Mouse (Mus musculus) hematopoietic stem cell, adult 5-6 weeks (primary cell): ENCODE measurements around the gene Dlec1. TPM values are rescaled to one million over a fixed set of nuclear protein-coding genes. Genes with fewer than 3 reads are reported as not detected.

Source experiments
- ATAC-seq, 2 experiments: fragments of 125-278 bp in 1 of 2; replicated peaks in 1 of 2; 2 replicates each; pipeline ENCODE4 v1.8.0; 2016 to 2017; ENCODE audit warnings: inconsistent platforms in 2 of 2, mild to moderate bottlenecking in 2 of 2, moderate number of reproducible peaks in 2 of 2, low read depth in 1 of 2, moderate TSS enrichment in 1 of 2; ENCODE audit not compliant: low FRiP score in 2 of 2, poor library complexity in 2 of 2, severe bottlenecking in 2 of 2, insufficient read depth in 1 of 2, low TSS enrichment in 1 of 2
- total RNA-seq: library from RNA; stranded (forward); fragments of 172-1452, 232-1000 nt; gene quantifications from 2 replicates; pipeline ENCODE4 v1.2.3, GENCODE M21; 2017

Dlec1 gene
- total RNA-seq, 1 experiment from 2014 or later, result 0.55 TPM

- ATAC-seq, result no peak
These were observed 18.3 kb upstream of the Dlec1 start for GRCm38 (mm10) chr9:119083966-119084365.

GRCm38 (mm10) chr9:119086451-119086850, 15.8 kb upstream of the Dlec1 start:
- ATAC-seq, result no peak

GRCm38 (mm10) chr9:119087309-119087708, 15.0 kb upstream of the Dlec1 start:
- no peak for ATAC-seq

- peak; percentile 89 to 91 for ATAC-seq
These were observed 14.0 kb upstream of the Dlec1 start for GRCm38 (mm10) chr9:119088148-119088801.

GRCm38 (mm10) chr9:119089437-119089836, 12.8 kb upstream of the Dlec1 start:
- no peak for ATAC-seq

- no peak for ATAC-seq
These were observed 11.8 kb upstream of the Dlec1 start for GRCm38 (mm10) chr9:119090462-119090861.

GRCm38 (mm10) chr9:119091581-119092310, 10.5 kb upstream of the Dlec1 start:
- no peak for ATAC-seq

GRCm38 (mm10) chr9:119092473-119093418, 9.5 kb upstream of the Dlec1 start:
- no peak for ATAC-seq

- peak; percentile 44 to 62; a peak in 2 of 4 replicates for ATAC-seq
These were observed 8.6 kb upstream of the Dlec1 start, which contains the start of gene Plcd1 for GRCm38 (mm10) chr9:119093419-119094295. Gene Plcd1, minus strand, starts transcription at chr9:119093502.

GRCm38 (mm10) chr9:119094462-119095109, 7.7 kb upstream of the Dlec1 start:
- ATAC-seq, result no peak

- ATAC-seq, result no peak
These were observed 1.9 kb upstream of the Dlec1 start for GRCm38 (mm10) chr9:119100177-119100898.

GRCm38 (mm10) chr9:119102783-119103113, 470 bp downstream of the Dlec1 start:
- ATAC-seq, result no peak

GRCm38 (mm10) chr9:119107566-119107965, 5.3 kb downstream of the Dlec1 start:
- no peak for ATAC-seq

- no peak for ATAC-seq
These were observed 7.5 kb downstream of the Dlec1 start for GRCm38 (mm10) chr9:119109685-119110353.

GRCm38 (mm10) chr9:119110640-119111039, 8.4 kb downstream of the Dlec1 start:
- no peak for ATAC-seq

GRCm38 (mm10) chr9:119114911-119115310, 12.6 kb downstream of the Dlec1 start:
- no peak for ATAC-seq
